ENCODE assay signal across 25 mouse cellular contexts in the genomic region with DNA sequence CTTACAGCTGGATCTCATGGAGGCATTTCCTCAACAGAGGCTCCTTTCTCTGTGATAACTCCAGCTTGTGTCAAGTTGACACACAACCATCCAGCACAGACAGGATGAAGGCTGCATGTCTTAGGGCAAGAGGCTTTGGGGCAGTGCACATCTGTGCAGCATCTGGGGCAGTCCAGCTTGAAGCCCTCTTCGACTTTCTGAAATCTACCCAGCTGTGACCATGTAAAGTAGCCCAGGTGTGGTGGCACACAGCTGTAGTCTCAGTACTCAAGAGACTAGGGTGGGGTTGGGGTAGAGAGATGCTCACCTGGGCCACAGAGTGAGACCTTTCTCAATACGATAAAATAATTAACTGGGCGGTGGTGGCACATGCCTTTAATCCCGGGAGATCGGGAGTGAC. TPM values are rescaled to one million over a fixed set of nuclear protein-coding genes. Genes with fewer than 3 reads are reported as not detected.
"Had no signal": no experiment of that assay in that cellular context is flagged by ENCODE, and none has a peak within 500 bp of the region (broad histone marks: within the 10 kb centered on the region; RNA-seq: fewer than 3 reads in every experiment).

No protein-coding gene starts in this region.

- H3K27me3 ChIP-seq: midbrain, embryonic 12.5 days; neural tube, embryonic 13.5 days; neural tube, embryonic 15.5 days had no signal

- H3K4me3 ChIP-seq: midbrain, embryonic 10.5 days; midbrain, embryonic 12.5 days; myocyte; neural tube, embryonic 13.5 days; neural tube, embryonic 15.5 days had no signal

- H3K4me2 ChIP-seq: lung, embryonic 14.5 days; midbrain, embryonic 12.5 days; neural tube, embryonic 13.5 days; neural tube, embryonic 15.5 days had no signal

- H3K27ac ChIP-seq: midbrain, embryonic 12.5 days; neural tube, embryonic 13.5 days; neural tube, embryonic 15.5 days had no signal

- DNase-seq: lung, adult 18-20 months; lung, embryonic 14.5 days; lung, postnatal 10 days; lung, postnatal 4 days; midbrain, embryonic 14.5 days; retina, postnatal 1 day; right cerebral cortex, adult 18-20 months; right cerebral cortex, postnatal 25 days; right cerebral cortex, postnatal 4 days; spleen, adult 18-20 months; thymus, adult 2 months; thymus, postnatal 25 days; thymus, postnatal 4 days had no signal

- H3K9me3 ChIP-seq: midbrain, embryonic 10.5 days; midbrain, embryonic 12.5 days; neural tube, embryonic 13.5 days; neural tube, embryonic 15.5 days had no signal

- ATAC-seq: midbrain, embryonic 16.5 days had no signal

- H3K4me1 ChIP-seq: neural tube, embryonic 15.5 days had no signal

- H3K9ac ChIP-seq: lung, embryonic 14.5 days; midbrain, embryonic 12.5 days; neural tube, embryonic 13.5 days; neural tube, embryonic 15.5 days had no signal

- H3K36me3 ChIP-seq: midbrain, embryonic 10.5 days; midbrain, embryonic 12.5 days; neural tube, embryonic 13.5 days; neural tube, embryonic 15.5 days had no signal

RNA-seq across cellular contexts. Expression of a gene that starts 17.3 kb away (rescaled TPM):
- polyA plus RNA-seq: myocyte had no signal

RNA-seq across cellular contexts. Expression of a gene that starts 39.6 kb away (rescaled TPM):
- total RNA-seq: megakaryocyte-erythroid progenitor cell, adult 5-6 weeks had no signal
- polyA plus RNA-seq: lung, embryonic 16.5 days; midbrain, embryonic 10.5 days; midbrain, embryonic 12.5 days; midbrain, embryonic 14.5 days; midbrain, embryonic 16.5 days; myocyte; neural tube, embryonic 11.5 days; neural tube, embryonic 13.5 days had no signal

RNA-seq across cellular contexts. Expression of a gene that starts 45.8 kb away (rescaled TPM):
- total RNA-seq: megakaryocyte-erythroid progenitor cell, adult 5-6 weeks had no signal
- polyA plus RNA-seq: midbrain, embryonic 10.5 days; midbrain, embryonic 12.5 days; midbrain, embryonic 14.5 days; midbrain, embryonic 16.5 days; myocyte; neural tube, embryonic 11.5 days; neural tube, embryonic 13.5 days; neural tube, embryonic 15.5 days; small intestine, adult 2 months; stomach, embryonic 14.5 days; urinary bladder, adult 2 months had no signal
